Mouse (Mus musculus) hindbrain, embryonic 13.5 days (tissue): ENCODE data around the gene Gm11114. TPM values are rescaled to one million over a fixed set of nuclear protein-coding genes. Genes with fewer than 3 reads are reported as not detected.

Experiments used
- ATAC-seq: fragments of 200-750 bp; cut with Nextera tagmentation; 2 replicates; pipeline ENCODE4 v1.8.0; 2017; ENCODE audit warnings: moderate TSS enrichment; ENCODE audit not compliant: low FRiP score
- H3K27ac ChIP-seq: fragments of 300-500 bp; sonication (generic); 2 replicates; pipeline ENCODE4 v1.5.1; 2015; ENCODE audit warnings: inconsistent platforms, mild to moderate bottlenecking, moderate library complexity
- H3K27me3 ChIP-seq: fragments of 300-500 bp; sonication (generic); 2 replicates; pipeline ENCODE4 v1.6.1; 2015; ENCODE audit warnings: mild to moderate bottlenecking, inconsistent platforms
- H3K36me3 ChIP-seq: fragments of 300-500 bp; sonication (generic); 2 replicates; pipeline ENCODE4 v1.6.1; 2015; ENCODE audit warnings: mild to moderate bottlenecking, inconsistent platforms
- H3K4me1 ChIP-seq: fragments of 300-500 bp; sonication (generic); replicated peaks from 2 replicates; pipeline ENCODE4 v1.6.1; 2015; ENCODE audit warnings: inconsistent platforms
- H3K4me2 ChIP-seq: fragments of 300-500 bp; sonication (generic); 2 replicates; pipeline ENCODE4 v1.6.1; 2015; ENCODE audit warnings: inconsistent platforms, mild to moderate bottlenecking, moderate library complexity
- H3K4me3 ChIP-seq: fragments of 300-500 bp; sonication (generic); 2 replicates; pipeline ENCODE4 v1.5.1; 2015; ENCODE audit warnings: mild to moderate bottlenecking, inconsistent platforms
- H3K9ac ChIP-seq: fragments of 300-500 bp; sonication (generic); 2 replicates; pipeline ENCODE4 v1.6.1; 2015; ENCODE audit warnings: mild to moderate bottlenecking, inconsistent platforms
- H3K9me3 ChIP-seq: fragments of 300-500 bp; sonication (generic); 2 replicates; pipeline ENCODE4 v1.6.1; 2016; ENCODE audit warnings: inconsistent platforms
- WGBS: fragments of 180-500 bp; shearing (Covaris S2); methylation state at CpG from one replicate; pipeline ENCODE4 v1.1.7; 2015; 5-methylcytosine and 5-hydroxymethylcytosine counted together
- polyA plus RNA-seq: library from polyadenylated mRNA; unstranded; fragments of >200 nt; fragmentation: Nextera tagmentation; extraction: Ambion mirVana; gene quantifications from 2 replicates; pipeline ENCODE4 v1.2.1, GENCODE M21; 2015

Gm11114 gene
- polyA plus RNA-seq, 1 experiment from 2014 or later, result not detected

- H3K27me3 ChIP-seq, result peaks cover 15% of the 10 kb centered on the region
- WGBS, result under 1% methylated on average over 72 of the region's 72 CpGs
- no peaks in the 10 kb centered on the region for H3K36me3 ChIP-seq
- no peaks in the 10 kb centered on the region for H3K9me3 ChIP-seq
- peak within 1 kb of the TSS; percentile 76 for H3K9ac ChIP-seq
- peak; percentile 90 for ATAC-seq
- peak within 1 kb of the TSS; percentile 66 for H3K4me3 ChIP-seq
- H3K4me1 ChIP-seq, result peaks cover 23% of the 10 kb centered on the region
- peak within 1 kb of the TSS; percentile 72 for H3K4me2 ChIP-seq
- peak within 1 kb of the TSS; percentile 78 for H3K27ac ChIP-seq
These were observed 15.0 kb downstream of the Gm11114 start, which contains the start of gene Tent5a for GRCm38 (mm10) chr9:85327242-85328211. Gene Tent5a, minus strand, starts transcription at chr9:85327348.

- WGBS, result 1% methylated on average over 16 of the region's 16 CpGs
- H3K27ac ChIP-seq, result peak overlapping the region; percentile 78
- no peaks in the 10 kb centered on the region for H3K9me3 ChIP-seq
- peaks cover 15% of the 10 kb centered on the region for H3K27me3 ChIP-seq
- H3K4me3 ChIP-seq, result peak overlapping the region; percentile 66
- no peaks in the 10 kb centered on the region for H3K36me3 ChIP-seq
- H3K4me1 ChIP-seq, result peaks cover 23% of the 10 kb centered on the region
- peak overlapping the region; percentile 76 for H3K9ac ChIP-seq
- H3K4me2 ChIP-seq, result peak overlapping the region; percentile 72
- peak; percentile 61 for ATAC-seq
These were observed 15.7 kb downstream of the Gm11114 start for GRCm38 (mm10) chr9:85328259-85328658.

- Histone ChIP-seq H3K27ac (no peak overlapping the region), H3K36me3 (no peaks in the 10 kb centered on the region), H3K4me2 (no peak overlapping the region), H3K9ac (no peak overlapping the region), H3K4me3 (no peak overlapping the region), H3K4me1 (peaks cover 6% of the 10 kb centered on the region), H3K9me3 (no peaks in the 10 kb centered on the region), H3K27me3 (peaks cover 3% of the 10 kb centered on the region)
- whole genome bisulfite sequencing, result 66% methylated on average over 2 of the region's 2 CpGs
- no peak for ATAC-seq
These were observed 18.9 kb downstream of the Gm11114 start for GRCm38 (mm10) chr9:85331521-85331920.

GRCm38 (mm10) chr9:85336046-85336445 lies 23.5 kb downstream of the Gm11114 start:
- no peak overlapping the region for H3K9ac ChIP-seq
- H3K9me3 ChIP-seq, result no peaks in the 10 kb centered on the region
- no peak for ATAC-seq
- H3K36me3 ChIP-seq, result no peaks in the 10 kb centered on the region
- no peaks in the 10 kb centered on the region for H3K4me1 ChIP-seq
- no peak overlapping the region for H3K27ac ChIP-seq
- no peak overlapping the region for H3K4me2 ChIP-seq
- 93% methylated on average over 7 of the region's 7 CpGs for WGBS
- H3K4me3 ChIP-seq, result no peak overlapping the region
- no peaks in the 10 kb centered on the region for H3K27me3 ChIP-seq

- H3K4me3 ChIP-seq, result no peak overlapping the region
- ATAC-seq, result no peak
- H3K4me2 ChIP-seq, result no peak overlapping the region
- no peak overlapping the region for H3K9ac ChIP-seq
- no peak overlapping the region for H3K27ac ChIP-seq
- H3K36me3 ChIP-seq, result no peaks in the 10 kb centered on the region
- H3K4me1 ChIP-seq, result no peaks in the 10 kb centered on the region
- no peaks in the 10 kb centered on the region for H3K9me3 ChIP-seq
- 84% methylated on average over 3 of the region's 3 CpGs for WGBS
- H3K27me3 ChIP-seq, result no peaks in the 10 kb centered on the region
These were observed 27.7 kb downstream of the Gm11114 start for GRCm38 (mm10) chr9:85340303-85340702.

- Histone ChIP-seq H3K4me1 (no peaks in the 10 kb centered on the region), H3K4me3 (no peak overlapping the region), H3K9ac (no peak overlapping the region), H3K9me3 (no peaks in the 10 kb centered on the region), H3K27ac (no peak overlapping the region), H3K27me3 (no peaks in the 10 kb centered on the region), H3K36me3 (no peaks in the 10 kb centered on the region), H3K4me2 (no peak overlapping the region)
- WGBS, result 88% methylated on average over 8 of the region's 8 CpGs
- no peak for ATAC-seq
These were observed 30.6 kb downstream of the Gm11114 start for GRCm38 (mm10) chr9:85342892-85343785.

GRCm38 (mm10) chr9:85347823-85348523 lies 35.4 kb downstream of the Gm11114 start:
- Histone ChIP-seq H3K4me2 (no peak overlapping the region), H3K4me1 (no peaks in the 10 kb centered on the region), H3K27ac (no peak overlapping the region), H3K9ac (no peak overlapping the region), H3K27me3 (no peaks in the 10 kb centered on the region), H3K36me3 (no peaks in the 10 kb centered on the region), H3K4me3 (no peak overlapping the region), H3K9me3 (no peaks in the 10 kb centered on the region)
- no peak for ATAC-seq
- 89% methylated on average over 10 of the region's 10 CpGs for WGBS

GRCm38 (mm10) chr9:85355559-85355958 lies 43.0 kb downstream of the Gm11114 start:
- 87% methylated on average over 5 of the region's 5 CpGs for WGBS
- no peak for ATAC-seq
- H3K36me3 ChIP-seq, result no peaks in the 10 kb centered on the region
- no peak overlapping the region for H3K4me2 ChIP-seq
- no peaks in the 10 kb centered on the region for H3K4me1 ChIP-seq
- no peak overlapping the region for H3K4me3 ChIP-seq
- no peaks in the 10 kb centered on the region for H3K27me3 ChIP-seq
- H3K9me3 ChIP-seq, result no peaks in the 10 kb centered on the region
- H3K27ac ChIP-seq, result no peak overlapping the region
- no peak overlapping the region for H3K9ac ChIP-seq

- no peaks in the 10 kb centered on the region for H3K36me3 ChIP-seq
- H3K27ac ChIP-seq, result no peak overlapping the region
- WGBS, result 89% methylated on average over 7 of the region's 7 CpGs
- H3K9me3 ChIP-seq, result no peaks in the 10 kb centered on the region
- no peak overlapping the region for H3K9ac ChIP-seq
- H3K4me2 ChIP-seq, result no peak overlapping the region
- no peak for ATAC-seq
- no peaks in the 10 kb centered on the region for H3K4me1 ChIP-seq
- H3K27me3 ChIP-seq, result no peaks in the 10 kb centered on the region
- H3K4me3 ChIP-seq, result no peak overlapping the region
These were observed 44.7 kb downstream of the Gm11114 start for GRCm38 (mm10) chr9:85357154-85357860.
